Mouse (Mus musculus) spleen, postnatal 10 days (tissue): ENCODE data around the gene Gm14214.
A peak's percentile ranks its signal among the peaks of the same experiment; 100 is the strongest.

ENCODE experiments used
- DNase-seq, 2 experiments: peaks; one replicate each; pipeline ENCODE4 v3.0.0; 2021 to 2022; ENCODE audit warnings: low spot score in 2 of 2

Gene Gm14214

DNA sequence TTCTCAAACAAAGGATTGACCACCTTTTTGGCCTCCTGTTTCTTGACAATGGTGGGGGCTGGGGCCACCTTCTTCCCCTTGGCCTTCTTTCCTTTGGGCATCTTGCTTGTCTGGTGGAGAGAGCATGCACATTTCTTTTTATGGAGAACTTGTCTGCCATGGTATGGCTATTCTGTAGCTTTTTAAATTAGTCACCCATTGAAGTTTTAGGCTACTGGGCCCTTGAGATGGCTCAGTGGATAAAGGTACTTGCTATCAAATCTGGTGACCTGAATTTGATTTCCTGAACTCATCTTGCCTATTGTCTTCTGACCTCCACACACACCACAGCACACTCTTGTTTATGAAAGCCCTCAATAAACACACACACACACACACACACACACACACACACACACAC is at the start of gene Gm14214:
Gene Gm14214, minus strand, starts transcription at position 101 of the 400 bp plus-strand sequence.
- DNase-seq: no peak

DNA sequence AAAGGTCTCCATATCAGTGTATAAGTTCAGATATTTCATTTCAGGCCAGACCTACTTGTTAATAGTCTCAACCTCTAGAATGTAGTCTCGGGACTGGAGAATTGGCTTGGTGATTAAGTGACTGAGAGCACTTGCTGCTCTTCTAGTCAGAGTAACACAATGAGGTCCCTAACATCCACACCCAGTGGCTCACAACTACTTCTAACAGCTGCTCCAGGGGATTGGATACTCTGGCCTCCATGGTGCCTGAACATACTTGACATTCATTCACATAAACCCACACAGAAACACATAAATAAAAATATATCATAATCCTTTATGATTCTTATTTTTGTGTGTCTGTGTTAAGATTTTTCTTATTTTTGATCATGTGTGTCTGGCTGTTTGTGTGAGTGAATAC is 48.8 kb upstream of the Gm14214 start:
- no peak for DNase-seq

DNA sequence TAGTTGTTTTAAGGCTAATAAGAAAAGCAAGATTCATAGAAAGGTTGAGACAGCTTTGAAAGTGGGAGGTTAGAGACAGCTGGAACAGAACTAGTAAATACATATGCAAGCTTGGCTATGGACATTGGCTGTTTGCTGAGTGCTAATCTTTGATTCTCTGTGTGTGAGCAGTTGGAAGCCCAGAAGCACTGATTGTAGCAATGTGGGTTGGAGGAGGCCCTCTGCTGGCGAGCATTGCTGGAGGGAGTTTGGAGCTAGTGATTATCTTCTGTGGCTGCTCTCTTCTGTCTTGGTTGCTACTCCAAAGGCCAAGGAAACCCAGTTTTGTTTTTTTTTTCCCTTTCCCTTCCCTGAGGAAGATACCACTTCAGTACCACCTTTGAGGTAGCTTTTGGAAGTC is 48.0 kb upstream of the Gm14214 start:
- peak in 1 of 2 experiments; percentile 54 for DNase-seq

- DNase-seq: no peak
Measured at GRCm38 (mm10) chr2:154817089-154817488, 47.3 kb upstream of the Gm14214 start.

- DNase-seq: no peak
Measured at GRCm38 (mm10) chr2:154813426-154813825, 43.6 kb upstream of the Gm14214 start.

GRCm38 (mm10) chr2:154810821-154811220 is 41.0 kb upstream of the Gm14214 start:
- no peak for DNase-seq

DNA sequence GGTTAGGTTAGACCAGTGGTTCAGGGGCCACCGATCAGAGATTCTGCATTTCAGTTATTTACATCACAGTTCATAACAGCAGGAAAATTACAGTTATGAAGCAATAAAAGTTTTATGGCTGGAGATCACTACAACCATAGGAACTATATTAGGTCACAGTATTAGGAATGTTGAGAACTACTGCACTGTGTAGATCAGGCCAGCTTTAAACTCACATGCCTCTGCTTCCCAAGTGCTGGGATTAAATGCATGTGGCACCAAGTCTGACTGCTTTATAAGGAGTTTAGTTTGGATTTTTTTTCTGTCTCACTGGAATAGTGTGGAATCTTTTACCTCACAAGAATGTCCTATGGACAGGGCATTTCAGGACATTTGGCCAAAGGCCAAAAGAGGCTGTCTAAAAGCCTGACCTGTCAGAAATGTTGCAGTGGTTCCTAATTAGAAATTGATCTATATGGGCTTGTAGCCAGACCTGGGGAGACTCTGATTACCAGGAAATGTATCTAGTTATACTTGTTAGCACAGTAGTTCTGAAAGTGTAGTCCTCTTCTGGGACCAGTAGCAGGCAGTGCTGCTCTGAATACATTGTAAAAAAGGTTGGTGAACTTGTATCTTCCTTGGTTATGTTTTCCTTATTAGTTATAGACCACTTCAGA is 39.4 kb upstream of the Gm14214 start:
- DNase-seq: no peak

DNA sequence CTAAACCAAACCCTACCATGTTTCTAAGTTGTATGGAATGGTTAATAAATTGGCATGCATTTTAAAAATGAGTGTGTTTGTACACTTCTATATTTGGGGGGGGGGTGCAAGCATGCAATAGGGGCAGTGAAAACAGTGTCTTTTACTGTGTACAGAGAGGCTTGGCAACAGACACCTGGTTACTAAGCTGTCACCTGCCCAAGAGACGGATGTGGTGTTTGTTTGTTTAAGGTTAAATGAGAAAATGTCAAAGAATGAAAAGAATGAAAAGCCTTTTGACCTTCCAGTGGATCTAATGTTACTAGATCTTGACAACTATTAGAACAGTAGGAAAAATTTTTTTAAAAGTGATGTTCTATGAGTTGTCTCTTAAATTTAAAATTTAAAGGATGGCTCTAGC is 37.9 kb upstream of the Gm14214 start:
- DNase-seq: no peak

DNA sequence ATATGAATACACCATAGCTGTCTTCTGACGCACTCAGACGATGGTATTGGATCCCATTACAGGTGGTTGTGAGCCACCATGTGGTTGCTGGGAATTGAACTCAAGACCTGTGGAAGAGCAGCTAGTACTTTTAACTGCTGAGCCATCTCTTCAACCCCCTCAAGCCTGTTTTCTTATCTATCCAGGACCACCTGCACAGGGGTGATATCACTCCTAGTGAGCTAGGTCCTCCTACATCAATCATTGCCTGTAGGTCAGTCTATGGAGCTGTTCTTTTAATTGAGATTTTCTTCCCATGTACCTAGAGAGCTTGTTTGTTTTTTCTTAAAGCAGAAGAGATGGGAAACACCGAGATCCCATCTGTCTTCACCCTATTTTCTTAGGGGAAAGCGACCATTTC is 34.0 kb upstream of the Gm14214 start:
- no peak for DNase-seq

GRCm38 (mm10) chr2:154803372-154803771 is 33.5 kb upstream of the Gm14214 start:
- DNase-seq: no peak

DNA sequence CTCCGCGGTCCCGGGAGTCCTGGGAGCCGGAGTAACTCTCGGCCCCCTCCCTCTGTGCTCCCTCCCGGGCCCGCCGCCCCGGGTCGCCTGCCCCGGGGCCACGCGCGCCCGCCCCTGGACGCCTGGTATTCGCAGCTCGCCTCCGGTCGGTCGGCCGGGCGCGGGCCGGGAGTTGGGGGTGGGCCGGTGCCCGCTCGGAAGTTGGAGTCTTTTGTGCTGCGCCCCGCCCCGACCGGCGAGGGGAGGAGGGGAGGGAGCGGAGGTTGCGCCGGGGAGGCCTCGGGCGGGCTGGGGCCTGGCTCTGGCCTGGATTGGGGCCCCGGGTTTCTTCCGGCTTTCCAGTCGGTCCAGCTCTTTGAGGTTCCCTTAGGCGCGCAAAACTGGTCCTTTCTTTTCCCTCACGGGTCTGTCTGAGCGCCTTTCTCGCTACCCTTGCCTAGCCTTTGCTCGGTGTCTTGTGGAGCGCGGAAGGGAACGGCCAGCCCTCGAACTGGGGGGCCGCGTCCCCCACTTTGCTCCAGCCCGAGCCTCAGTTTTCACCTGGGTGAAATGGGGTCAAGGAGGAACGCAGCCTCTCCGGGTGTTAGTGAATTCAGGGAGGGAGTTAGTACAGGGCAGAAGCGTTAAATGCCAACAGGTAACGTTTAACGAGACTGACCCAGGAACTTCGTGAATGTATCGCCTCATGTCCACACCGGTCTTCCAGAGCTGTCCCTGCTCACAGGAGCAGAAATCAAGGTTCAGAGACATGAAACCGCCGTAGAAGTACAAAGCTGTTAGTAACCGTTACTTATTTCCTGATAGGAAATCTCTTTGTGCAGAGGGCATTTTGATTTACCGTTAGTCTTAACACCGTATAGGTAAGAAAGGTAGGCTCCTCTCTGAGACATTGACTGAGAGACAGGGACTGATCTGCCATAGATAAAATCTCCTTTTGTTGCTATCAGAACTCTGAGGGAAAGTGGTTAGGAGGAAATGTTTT is 22.1 kb upstream of the Gm14214 start:
- peak; percentile 73 to 83 for DNase-seq

GRCm38 (mm10) chr2:154790656-154791483 is 21.0 kb upstream of the Gm14214 start, which contains the start of the genes Raly and a:
Gene Raly, plus strand, starts transcription at chr2:154791096.
Gene a, plus strand, starts transcription at chr2:154791402.
- peak; percentile 96 to 99 for DNase-seq

GRCm38 (mm10) chr2:154789977-154790655 is 20.3 kb upstream of the Gm14214 start:
- peak; percentile 25 to 30 for DNase-seq

GRCm38 (mm10) chr2:154789381-154789780 is 19.6 kb upstream of the Gm14214 start:
- DNase-seq: no peak

GRCm38 (mm10) chr2:154786776-154787175 is 16.9 kb upstream of the Gm14214 start:
- DNase-seq: peak; percentile 29 to 46

DNA sequence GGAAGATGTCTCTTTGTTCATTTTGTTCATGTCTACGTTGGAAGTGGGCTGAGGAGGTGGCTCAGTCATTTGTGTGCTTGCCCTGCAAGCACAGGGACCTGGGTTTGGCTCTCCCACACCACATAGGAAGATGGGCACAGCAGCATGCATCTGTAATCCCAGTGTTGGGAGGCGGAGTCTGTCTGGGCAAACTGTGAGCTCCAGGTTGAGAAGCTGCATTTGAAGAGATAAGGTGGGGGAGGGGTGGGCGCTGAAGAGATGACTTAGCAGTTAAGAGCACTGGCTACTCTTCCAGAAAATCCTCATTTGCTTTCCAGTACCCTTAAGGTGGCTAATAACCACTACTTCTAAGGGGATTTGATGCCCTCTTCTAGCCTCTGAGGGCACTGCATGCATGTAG is 16.4 kb upstream of the Gm14214 start:
- DNase-seq: peak; percentile 31 to 78

GRCm38 (mm10) chr2:154785284-154785683 is 15.5 kb upstream of the Gm14214 start:
- no peak for DNase-seq

DNA sequence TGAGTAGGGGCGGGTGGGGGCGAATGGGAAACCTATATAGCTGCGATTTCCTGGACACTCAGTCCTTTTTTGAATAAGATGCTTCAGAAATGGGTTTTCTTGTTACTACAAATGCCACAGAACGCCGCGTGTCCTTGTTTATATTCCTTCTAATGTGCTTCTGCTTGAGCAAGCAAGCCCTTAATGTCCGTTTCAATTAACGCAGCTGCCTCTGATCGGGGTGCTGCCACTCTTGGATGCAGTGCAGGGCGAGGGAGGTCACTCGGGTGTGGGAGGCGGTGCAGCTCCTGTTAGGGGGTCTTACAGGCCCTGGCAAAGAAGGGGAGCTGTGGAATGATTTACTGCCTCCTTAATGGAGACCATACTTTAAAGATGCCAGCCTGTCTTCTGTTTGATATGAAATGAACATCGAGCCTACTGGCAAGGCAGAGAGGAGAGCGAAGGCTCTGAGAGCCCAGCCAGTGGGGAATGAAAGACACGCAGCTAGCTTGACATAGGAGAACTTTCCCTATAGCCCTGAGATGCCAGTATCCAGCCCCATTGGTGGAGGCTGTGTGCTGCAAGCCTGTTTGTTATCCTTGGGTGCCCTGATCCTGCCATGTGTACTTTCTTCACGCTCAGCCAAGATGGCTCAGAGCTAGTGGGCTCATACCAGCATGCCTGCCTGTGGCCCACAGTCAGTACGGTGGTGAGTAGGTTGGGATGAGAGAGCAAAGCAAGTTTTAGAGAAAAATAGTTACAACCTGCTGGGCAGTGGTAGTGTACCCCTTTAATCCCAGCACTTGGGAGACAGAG is 13.2 kb upstream of the Gm14214 start:
- DNase-seq: no peak

DNA sequence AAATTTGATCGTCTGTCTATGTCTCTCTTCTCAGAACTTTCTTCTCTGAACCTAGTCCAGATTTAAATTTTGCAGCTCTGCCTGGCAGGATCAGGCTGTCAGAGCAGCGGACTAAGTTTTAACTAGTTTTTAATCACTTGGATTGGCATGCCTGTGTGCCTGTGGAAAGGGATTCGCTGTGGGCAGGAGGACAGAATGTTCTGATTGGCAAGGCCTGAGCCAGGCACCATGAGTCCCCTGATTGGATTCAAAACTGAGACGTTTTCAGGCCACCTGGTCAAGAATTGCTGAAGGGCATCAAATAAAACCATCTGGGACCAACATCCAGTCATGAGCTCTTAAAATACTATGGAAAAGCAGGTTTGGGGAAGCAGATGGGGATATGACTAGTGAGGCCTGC is 12.5 kb upstream of the Gm14214 start:
- no peak for DNase-seq

- DNase-seq: no peak
Measured at GRCm38 (mm10) chr2:154779648-154780047, 9.8 kb upstream of the Gm14214 start.
